ENCODE assay signal across 9 mouse cellular contexts in genomic region chr2:62664839-62665238, GRCm38 (mm10). TPM values are rescaled to one million over a fixed set of nuclear protein-coding genes. Genes with fewer than 3 reads are reported as not detected.
A peak's percentile ranks its signal among the peaks of the same experiment; 100 is the strongest.
DNase-seq lines count a peak whose midpoint lies in the region; ATAC-seq and TF ChIP-seq lines count a peak whose summit lies in the region.
"Had no signal": no experiment of that assay in that cellular context is flagged by ENCODE, and none has a peak within 500 bp of the region (broad histone marks: within the 10 kb centered on the region; RNA-seq: fewer than 3 reads in every experiment).

No protein-coding gene starts in this region.

- TF ChIP-seq CTCF in forebrain, postnatal 0 days (IDR thresholded peaks at IDR 0.05; ENCODE audit: low read depth): no peak

- H3K27ac ChIP-seq in heart, embryonic 15.5 days: no peak overlapping the region
- H3K27ac ChIP-seq in ES-E14 (ENCODE audit: insufficient read depth, low read depth, low read length, poor library complexity, severe bottlenecking): no peak overlapping the region
- H3K27ac ChIP-seq in forebrain, postnatal 0 days (ENCODE audit: low read depth, low read length): no peak overlapping the region

- WGBS in heart, embryonic 15.5 days: 61% methylated on average over 7 of the region's 7 CpGs
- WGBS in forebrain, postnatal 0 days: 56% methylated on average over 7 of the region's 7 CpGs

- H3K36me3 ChIP-seq in heart, embryonic 15.5 days: no peaks in the 10 kb centered on the region
- no peaks in the 10 kb centered on the region for H3K36me3 ChIP-seq in ES-E14 (ENCODE audit: control insufficient read depth, insufficient read depth, low read length, poor library complexity, severe bottlenecking)
- no peaks in the 10 kb centered on the region for H3K36me3 ChIP-seq in forebrain, postnatal 0 days (ENCODE audit: insufficient read depth)

- H3K4me1 ChIP-seq in heart, embryonic 15.5 days (replicated peaks): 0 out of 2 replicates have a peak, but pooled peaks cover 2% of the 10 kb centered on the region
- peaks cover 2 to 4% of the 10 kb centered on the region in 2 experiments; a peak in 1 of 4 replicates for H3K4me1 ChIP-seq in ES-E14 (ENCODE audit: control insufficient read depth in 2 of 2, insufficient read depth in 2 of 2, low read length in 2 of 2, poor library complexity in 1 of 2)
- no peaks in the 10 kb centered on the region for H3K4me1 ChIP-seq in forebrain, postnatal 0 days (ENCODE audit: insufficient read depth)

- H3K4me3 ChIP-seq in heart, embryonic 15.5 days: peak overlapping the region; percentile 58
- H3K4me3 ChIP-seq in ES-E14 (ENCODE audit: insufficient read depth in 1 of 2, low read depth in 1 of 2, low read length in 2 of 2, poor library complexity in 1 of 2, severe bottlenecking in 1 of 2): peak overlapping the region; percentile 70 to 71
- H3K4me3 ChIP-seq in forebrain, postnatal 0 days (ENCODE audit: low read depth, low read length): peak overlapping the region; percentile 62; the same call in 1 of the 2 replicates
- H3K4me3 ChIP-seq: myocyte had no signal

- no peak for DNase-seq in heart, postnatal 4 days
- DNase-seq in ES-E14 (ENCODE audit: low read depth, low spot score): no peak
- no peak for DNase-seq in forebrain, postnatal 0 days
- no peak for DNase-seq in right cerebral cortex, postnatal 14 days
- no peak for DNase-seq in left cerebral cortex, postnatal 14 days (ENCODE audit: low spot score in 2 of 2)
- no peak for DNase-seq in spleen, postnatal 36 days (ENCODE audit: low spot score in 2 of 2)

- intact Hi-C loops in left cerebral cortex, postnatal 14 days (cut with DNase I): no loop called here

- no peaks in the 10 kb centered on the region for H3K27me3 ChIP-seq in heart, embryonic 15.5 days
- no peaks in the 10 kb centered on the region for H3K27me3 ChIP-seq in forebrain, postnatal 0 days (ENCODE audit: insufficient read depth, low read length)

- no peaks in the 10 kb centered on the region for H3K9me3 ChIP-seq in heart, embryonic 15.5 days (replicated peaks)
- no peaks in the 10 kb centered on the region for H3K9me3 ChIP-seq in ES-E14 (ENCODE audit: control insufficient read depth, insufficient read depth, low read depth, low read length)
- no peaks in the 10 kb centered on the region for H3K9me3 ChIP-seq in forebrain, postnatal 0 days (ENCODE audit: low read length)

- H3K4me2 ChIP-seq in heart, embryonic 15.5 days: peak overlapping the region; percentile 70
- H3K4me2 ChIP-seq in forebrain, postnatal 0 days (ENCODE audit: low read depth): peak overlapping the region; percentile 87

- no peak for ATAC-seq in heart, embryonic 15.5 days (replicated peaks; ENCODE audit: insufficient number of reproducible peaks, insufficient read depth, low FRiP score, low read depth)
- no peak for ATAC-seq in forebrain, postnatal 0 days
- ATAC-seq in megakaryocyte, adult 5-6 weeks (ENCODE audit: poor library complexity, severe bottlenecking): peak; percentile 22

- H3K9ac ChIP-seq in heart, embryonic 15.5 days: 0 out of 2 replicates have a peak overlapping the region, but pooled peaks have one; percentile 54
- H3K9ac ChIP-seq in ES-E14 (ENCODE audit: insufficient read depth, low read depth, low read length, poor library complexity, severe bottlenecking): no peak overlapping the region
- no peak overlapping the region for H3K9ac ChIP-seq in forebrain, postnatal 0 days

- in situ Hi-C loops in ES-E14 (cut with MboI; ENCODE audit: low sequenced_read_pairs in 2 of 2, unreplicated experiment in 2 of 2): no loop called here

TF ChIP-seq in ES-E14, 5 proteins besides CTCF, POLR2A, EP300 and RAD21:
- no peak for TF ChIP-seq CHD2 (IDR thresholded peaks at IDR 0.05; ENCODE audit: low read depth, low read length)
- no peak for TF ChIP-seq ZC3H11A (IDR thresholded peaks at IDR 0.05; ENCODE audit: borderline replicate concordance, low read depth, low read length)
- no peak for TF ChIP-seq MAFK (IDR thresholded peaks at IDR 0.05; ENCODE audit: insufficient read depth, low read depth, low read length)
- TF ChIP-seq HCFC1 (IDR thresholded peaks at IDR 0.05; ENCODE audit: borderline replicate concordance, insufficient read depth, low read length): no peak
- TF ChIP-seq ZNF384 (IDR thresholded peaks at IDR 0.05; ENCODE audit: low read depth, low read length): no peak

RNA-seq across cellular contexts. Expression of gene Gca, which starts 0.8 kb away (rescaled TPM):
- polyA plus RNA-seq in heart, embryonic 15.5 days (2015; fragmentation: Nextera tagmentation; extraction: Ambion mirVana): 14.2 and 16.3 TPM in 2 replicates
- total RNA-seq in heart, postnatal 4 days (2021): 10 to 100 TPM; 36.4 to 38.0 TPM
- 11.5 and 11.8 TPM in 2 replicates for total RNA-seq in ES-E14 (2012; rRNA removed)
- total RNA-seq in forebrain, postnatal 0 days (2014; rRNA removed): 0.85 and 1.5 TPM in 2 replicates
- polyA plus RNA-seq in forebrain, postnatal 0 days (2015; fragmentation: Nextera tagmentation; extraction: Ambion mirVana): 2.2 and 4.2 TPM in 2 replicates
- total RNA-seq in megakaryocyte, adult 5-6 weeks (2015): 22.8 and 31.9 TPM in 2 replicates
- total RNA-seq in megakaryocyte, adult 5-6 weeks (2017): 12.0 and 13.7 TPM in 2 replicates
- 10 to 100 TPM; 12.0 to 15.3 TPM for total RNA-seq in left cerebral cortex, postnatal 14 days (2021)

RNA-seq across cellular contexts. Expression of gene Ifih1, which starts 18.8 kb away (rescaled TPM):
- polyA plus RNA-seq in heart, embryonic 15.5 days (2015; fragmentation: Nextera tagmentation; extraction: Ambion mirVana): 1.4 and 2.5 TPM in 2 replicates
- total RNA-seq in heart, postnatal 4 days (2021): 1 to 10 TPM; 3.2 to 4.3 TPM
- total RNA-seq in ES-E14 (2012; rRNA removed): 0.11 and 0.13 TPM in 2 replicates
- 1.5 and 2.9 TPM in 2 replicates for total RNA-seq in forebrain, postnatal 0 days (2014; rRNA removed)
- 1.4 and 1.7 TPM in 2 replicates for polyA plus RNA-seq in forebrain, postnatal 0 days (2015; fragmentation: Nextera tagmentation; extraction: Ambion mirVana)
- total RNA-seq in megakaryocyte, adult 5-6 weeks (2015): 20.2 and 23.3 TPM in 2 replicates
- 24.7 and 27.7 TPM in 2 replicates for total RNA-seq in megakaryocyte, adult 5-6 weeks (2017)
- total RNA-seq in left cerebral cortex, postnatal 14 days (2021): 1 to 10 TPM; 2.1 to 2.9 TPM
